ENCODE assay signal across 25 mouse cellular contexts in genomic region chr14:123331841-123332240, GRCm38 (mm10).
DNase-seq lines count a peak whose midpoint lies in the region; ATAC-seq and TF ChIP-seq lines count a peak whose summit lies in the region.
"Had no signal": no experiment of that assay in that cellular context is flagged by ENCODE, and none has a peak within 500 bp of the region (broad histone marks: within the 10 kb centered on the region; RNA-seq: fewer than 3 reads in every experiment).

No protein-coding gene starts in this region.

- no peaks in the 10 kb centered on the region for H3K36me3 ChIP-seq in forebrain, embryonic 10.5 days (replicated peaks)
- H3K36me3 ChIP-seq in forebrain, embryonic 12.5 days (replicated peaks) = no peaks in the 10 kb centered on the region
- no peaks in the 10 kb centered on the region for H3K36me3 ChIP-seq in midbrain, embryonic 11.5 days (ENCODE audit: control insufficient read depth, insufficient read depth, low read length)
- no peaks in the 10 kb centered on the region for H3K36me3 ChIP-seq in midbrain, postnatal 0 days (ENCODE audit: insufficient read depth, low read length)
- H3K36me3 ChIP-seq: embryonic facial prominence, embryonic 15.5 days; forebrain, embryonic 15.5 days; heart, embryonic 12.5 days; heart, embryonic 15.5 days; hindbrain, embryonic 10.5 days; hindbrain, embryonic 13.5 days; intestine, embryonic 15.5 days had no signal

- H3K27ac ChIP-seq in forebrain, embryonic 10.5 days = peak overlapping the region; percentile 58; the same call in 1 of the 2 replicates
- no peak overlapping the region for H3K27ac ChIP-seq in forebrain, embryonic 12.5 days
- H3K27ac ChIP-seq in midbrain, embryonic 11.5 days (ENCODE audit: low read depth, low read length) = no peak overlapping the region
- H3K27ac ChIP-seq in midbrain, postnatal 0 days (ENCODE audit: low read depth, low read length) = no peak overlapping the region
- H3K27ac ChIP-seq: embryonic facial prominence, embryonic 15.5 days; forebrain, embryonic 15.5 days; heart, embryonic 15.5 days; hindbrain, embryonic 10.5 days; hindbrain, embryonic 13.5 days; intestine, embryonic 15.5 days had no signal

- H3K9me3 ChIP-seq in forebrain, embryonic 10.5 days = no peaks in the 10 kb centered on the region
- H3K9me3 ChIP-seq in forebrain, embryonic 12.5 days = no peaks in the 10 kb centered on the region
- no peaks in the 10 kb centered on the region for H3K9me3 ChIP-seq in midbrain, embryonic 11.5 days (ENCODE audit: control insufficient read depth, low read length)
- no peaks in the 10 kb centered on the region for H3K9me3 ChIP-seq in midbrain, postnatal 0 days (ENCODE audit: low read length)
- H3K9me3 ChIP-seq: embryonic facial prominence, embryonic 15.5 days; forebrain, embryonic 15.5 days; heart, embryonic 12.5 days; heart, embryonic 15.5 days; hindbrain, embryonic 10.5 days; hindbrain, embryonic 13.5 days; intestine, embryonic 15.5 days had no signal

- WGBS in forebrain, embryonic 10.5 days = 24% methylated on average over 1 of the region's 1 CpGs
- WGBS in forebrain, embryonic 12.5 days = 14% methylated on average over 1 of the region's 1 CpGs
- 18% methylated on average over 1 of the region's 1 CpGs for WGBS in midbrain, embryonic 11.5 days
- WGBS in midbrain, postnatal 0 days = 24% methylated on average over 1 of the region's 1 CpGs

- H3K4me2 ChIP-seq in forebrain, embryonic 12.5 days = no peak overlapping the region
- H3K4me2 ChIP-seq in midbrain, embryonic 11.5 days = no peak overlapping the region
- no peak overlapping the region for H3K4me2 ChIP-seq in midbrain, postnatal 0 days (ENCODE audit: low read depth, low read length, poor library complexity, severe bottlenecking)
- H3K4me2 ChIP-seq: embryonic facial prominence, embryonic 15.5 days; forebrain, embryonic 15.5 days; heart, embryonic 12.5 days; heart, embryonic 15.5 days; hindbrain, embryonic 13.5 days; intestine, embryonic 15.5 days had no signal

- ATAC-seq in forebrain, embryonic 12.5 days (ENCODE audit: low FRiP score) = no peak
- ATAC-seq in midbrain, embryonic 11.5 days (ENCODE audit: low FRiP score) = peak; percentile 52; the same call in 1 of the 2 replicates
- ATAC-seq in midbrain, postnatal 0 days (ENCODE audit: low FRiP score) = no peak
- ATAC-seq: forebrain, embryonic 15.5 days; hindbrain, embryonic 16.5 days; intestine, embryonic 15.5 days had no signal

- no peaks in the 10 kb centered on the region for H3K27me3 ChIP-seq in forebrain, embryonic 10.5 days (ENCODE audit: poor library complexity, severe bottlenecking)
- no peaks in the 10 kb centered on the region for H3K27me3 ChIP-seq in forebrain, embryonic 12.5 days
- no peaks in the 10 kb centered on the region for H3K27me3 ChIP-seq in midbrain, embryonic 11.5 days (ENCODE audit: control insufficient read depth, insufficient read depth, low read length)
- no peaks in the 10 kb centered on the region for H3K27me3 ChIP-seq in midbrain, postnatal 0 days (ENCODE audit: insufficient read depth, low read length)
- H3K27me3 ChIP-seq: embryonic facial prominence, embryonic 15.5 days; forebrain, embryonic 15.5 days; heart, embryonic 12.5 days; heart, embryonic 15.5 days; hindbrain, embryonic 13.5 days; intestine, embryonic 15.5 days had no signal

- H3K4me1 ChIP-seq in forebrain, embryonic 10.5 days = peaks cover 11% of the 10 kb centered on the region; the same call in 1 of the 2 replicates
- peaks cover 6% of the 10 kb centered on the region; the same call in 1 of the 2 replicates for H3K4me1 ChIP-seq in forebrain, embryonic 12.5 days
- H3K4me1 ChIP-seq in midbrain, embryonic 11.5 days (ENCODE audit: control insufficient read depth, insufficient read depth, low read length) = no peaks in the 10 kb centered on the region
- no peaks in the 10 kb centered on the region for H3K4me1 ChIP-seq in midbrain, postnatal 0 days (ENCODE audit: insufficient read depth, low read length)
- H3K4me1 ChIP-seq: embryonic facial prominence, embryonic 15.5 days; forebrain, embryonic 15.5 days; heart, embryonic 12.5 days; heart, embryonic 15.5 days; hindbrain, embryonic 13.5 days; intestine, embryonic 15.5 days had no signal

- H3K4me3 ChIP-seq in forebrain, embryonic 10.5 days = no peak overlapping the region
- no peak overlapping the region for H3K4me3 ChIP-seq in forebrain, embryonic 12.5 days (replicated peaks)
- no peak overlapping the region for H3K4me3 ChIP-seq in midbrain, embryonic 11.5 days (ENCODE audit: low read depth, low read length)
- no peak overlapping the region for H3K4me3 ChIP-seq in midbrain, postnatal 0 days (ENCODE audit: low read depth, low read length)
- H3K4me3 ChIP-seq: embryonic facial prominence, embryonic 15.5 days; forebrain, embryonic 15.5 days; heart, embryonic 12.5 days; heart, embryonic 15.5 days; hindbrain, embryonic 10.5 days; hindbrain, embryonic 13.5 days; intestine, embryonic 15.5 days had no signal

- no peak for TF ChIP-seq CTCF in midbrain, postnatal 0 days (IDR thresholded peaks at IDR 0.05)

- DNase-seq in embryo, embryonic 11 days = peak; percentile 10
- no peak for DNase-seq in embryo, embryonic 10.5 days (ENCODE audit: low spot score)
- DNase-seq in forebrain, embryonic 10.5 days (ENCODE audit: extremely low spot score, low spot score) = no peak
- no peak for DNase-seq in midbrain, embryonic 11.5 days (ENCODE audit: low spot score, missing footprints)
- DNase-seq in midbrain, postnatal 0 days (ENCODE audit: low spot score) = no peak
- DNase-seq in T-cell, adult 2 months (ENCODE audit: low spot score) = no peak
- DNase-seq: adrenal gland, postnatal 10 days; adrenal gland, postnatal 36 days; cerebellum, adult 11 months; cerebellum, adult 2 months; cerebellum, adult 9-11 months; cerebellum, postnatal 25 days; gastrocnemius, postnatal 25 days; heart, adult 18-20 months; heart, postnatal 10 days; heart, postnatal 36 days had no signal

- H3K9ac ChIP-seq in forebrain, embryonic 12.5 days = no peak overlapping the region
- H3K9ac ChIP-seq in midbrain, embryonic 11.5 days (ENCODE audit: low read length) = no peak overlapping the region
- H3K9ac ChIP-seq in midbrain, postnatal 0 days (replicated peaks; ENCODE audit: low read length, poor library complexity, severe bottlenecking) = no peak overlapping the region
- H3K9ac ChIP-seq: embryonic facial prominence, embryonic 15.5 days; forebrain, embryonic 15.5 days; heart, embryonic 12.5 days; heart, embryonic 15.5 days; hindbrain, embryonic 13.5 days; intestine, embryonic 15.5 days had no signal
